Mouse (Mus musculus) bone marrow macrophage, adult 2 months (primary cell): ENCODE measurements around the gene Dcun1d5. TPM values are rescaled to one million over a fixed set of nuclear protein-coding genes. Genes with fewer than 3 reads are reported as not detected.
A peak's percentile ranks its signal among the peaks of the same experiment; 100 is the strongest.

Experiments
- H3K27ac ChIP-seq: 2 replicates; pipeline ENCODE4 v1.5.1; 2012; ENCODE audit warnings: low read depth, low read length; ENCODE audit not compliant: insufficient read depth
- H3K4me1 ChIP-seq: 2 replicates; pipeline ENCODE4 v1.6.1; 2012; ENCODE audit warnings: low read length; ENCODE audit not compliant: control insufficient read depth, insufficient read depth
- H3K4me3 ChIP-seq: 2 replicates; pipeline ENCODE4 v1.5.1; 2012; ENCODE audit warnings: mild to moderate bottlenecking, low read length, moderate library complexity; ENCODE audit not compliant: insufficient read depth
- CTCF ChIP-seq: IDR thresholded peaks from 2 replicates; pipeline ENCODE4 v1.5.1; 2012; ENCODE audit warnings: low read depth, mild to moderate bottlenecking, low read length, moderate library complexity
- POLR2A ChIP-seq: IDR thresholded peaks from 2 replicates; pipeline ENCODE4 v1.6.1; 2012; ENCODE audit warnings: mild to moderate bottlenecking, low read depth, low read length, borderline replicate concordance
- polyA plus RNA-seq: library from polyadenylated mRNA; stranded (reverse); fragments of >200 nt; gene quantifications from 2 replicates; pipeline ENCODE4 v1.2.4, GENCODE M21; 2012; ENCODE audit not compliant: missing spikeins, insufficient read depth, insufficient read length

Dcun1d5 gene
- polyA plus RNA-seq, 1 experiment: 73.3 TPM

DNA sequence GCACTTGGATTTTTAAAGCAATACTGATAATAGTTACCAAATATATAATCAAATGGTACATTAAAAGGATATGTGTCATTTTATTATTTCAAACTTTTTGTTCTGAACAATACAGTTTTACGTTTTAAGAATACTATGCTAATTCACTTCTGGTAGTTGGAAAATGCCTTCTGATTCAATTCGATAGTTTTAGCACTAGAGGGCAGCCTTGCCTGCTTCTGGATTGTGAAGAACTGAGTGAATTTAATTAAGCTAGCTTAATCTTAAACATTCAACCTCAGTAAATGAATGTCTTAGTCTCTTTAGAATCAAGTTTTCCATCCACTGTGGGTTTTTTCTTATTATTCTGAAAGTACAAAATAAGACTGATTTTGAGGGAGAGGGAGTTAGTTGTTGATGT lies 31.9 kb downstream of the Dcun1d5 start:
- Histone ChIP-seq H3K4me3 (no peak overlapping the region), H3K27ac (no peak overlapping the region), H3K4me1 (peaks cover 11% of the 10 kb centered on the region)
- TF ChIP-seq POLR2A: no peak
- TF ChIP-seq CTCF: no peak

DNA sequence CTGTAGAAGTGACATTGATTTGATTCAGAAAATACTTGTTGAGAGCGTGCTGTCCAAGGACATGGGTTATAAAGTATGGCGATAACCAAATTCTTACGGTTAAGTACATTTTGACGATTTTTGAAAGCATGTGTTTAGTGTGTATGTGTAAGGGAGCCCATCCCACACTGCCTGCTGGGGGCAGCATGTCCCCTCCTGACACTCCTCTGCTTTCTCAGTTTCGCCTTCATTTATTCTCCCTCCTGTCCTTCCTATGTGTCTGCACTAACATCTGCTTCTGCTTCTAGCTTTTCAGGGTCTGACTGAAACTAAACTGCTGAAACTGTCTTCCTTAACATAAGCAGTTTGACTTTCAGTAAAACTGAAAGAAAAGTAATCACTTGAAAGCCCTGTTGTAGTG lies 36.7 kb downstream of the Dcun1d5 start:
- TF ChIP-seq POLR2A: no peak
- no peak for TF ChIP-seq CTCF
- H3K4me3 ChIP-seq: 0 out of 2 replicates have a peak overlapping the region, but pooled peaks have one; percentile 2
- peak overlapping the region; percentile 48 for H3K27ac ChIP-seq
- H3K4me1 ChIP-seq: peaks cover 25% of the 10 kb centered on the region

- Histone ChIP-seq H3K4me1 (peaks cover 25% of the 10 kb centered on the region), H3K27ac (peak overlapping the region; percentile 32)
Observed at GRCm38 (mm10) chr9:7221460-7221859, 37.1 kb downstream of the Dcun1d5 start.

DNA sequence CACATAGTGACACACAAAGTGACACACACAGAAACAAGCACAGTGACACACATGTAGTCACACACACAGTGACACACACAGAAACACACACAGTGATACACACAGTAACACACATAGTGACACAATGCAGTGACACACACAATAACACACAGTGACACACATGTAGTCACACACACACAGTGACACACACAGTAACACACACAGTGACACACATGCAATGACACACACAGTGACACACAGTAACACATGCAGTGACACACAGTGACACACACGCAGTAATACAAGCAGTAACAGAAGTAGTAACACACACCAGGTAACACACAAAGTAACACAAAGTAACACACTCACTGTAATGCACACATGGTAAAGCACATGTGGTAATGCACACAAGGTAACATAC lies 54.3 kb downstream of the Dcun1d5 start:
- TF ChIP-seq CTCF (no peak), POLR2A (no peak)
- Histone ChIP-seq H3K4me3 (no peak overlapping the region), H3K4me1 (no peaks in the 10 kb centered on the region), H3K27ac (no peak overlapping the region)

More at GRCm38 (mm10) chr9:7221460-7221859, 37.1 kb downstream of the Dcun1d5 start:
- H3K4me3 ChIP-seq: no peak overlapping the region
- no peak for TF ChIP-seq CTCF

- H3K4me3 ChIP-seq: no peak overlapping the region
- H3K4me1 ChIP-seq: peaks cover 4% of the 10 kb centered on the region
- no peak overlapping the region for H3K27ac ChIP-seq
- TF ChIP-seq CTCF (no peak), POLR2A (no peak)
Observed at GRCm38 (mm10) chr9:7239967-7240366, 55.6 kb downstream of the Dcun1d5 start.

DNA sequence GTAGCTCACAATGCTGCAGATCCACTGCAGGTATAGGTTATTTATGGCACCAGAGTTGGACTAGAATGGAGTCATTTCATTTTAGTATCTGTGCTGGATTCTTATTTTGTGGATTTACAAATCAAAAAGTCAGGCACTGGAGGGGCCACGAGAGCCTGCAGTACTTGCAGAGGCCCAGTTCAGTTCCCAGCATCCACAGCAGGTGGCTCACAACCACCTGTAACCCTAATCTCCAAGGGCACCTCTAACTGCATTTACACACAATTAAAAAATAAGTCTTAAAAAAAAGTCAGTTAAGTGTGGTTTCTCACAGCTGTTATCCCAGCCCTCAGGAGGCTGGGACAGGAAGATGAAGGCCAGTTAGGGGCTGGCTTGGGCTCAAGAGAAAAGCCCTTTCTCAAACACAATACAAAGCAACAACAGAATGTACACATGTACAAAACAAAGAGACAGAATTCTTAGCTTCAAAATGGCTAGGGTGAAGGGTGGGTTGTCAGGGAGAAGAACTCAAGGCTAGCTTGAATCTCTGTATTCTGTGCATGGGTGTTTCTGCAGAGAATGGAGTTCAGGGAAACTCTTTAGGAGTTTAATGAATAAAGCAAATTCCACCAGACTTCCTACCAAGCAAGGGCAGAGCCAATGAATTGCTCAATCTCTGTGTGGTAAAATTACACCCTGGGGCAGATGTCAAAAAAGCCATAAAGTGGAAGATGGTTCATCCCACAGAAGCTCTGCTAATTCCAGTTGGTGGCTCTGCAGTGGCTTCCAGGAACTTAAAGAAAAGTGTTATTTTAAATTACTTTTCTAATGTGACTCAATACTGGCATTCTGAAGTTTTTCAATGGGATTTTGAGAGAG lies 68.7 kb downstream of the Dcun1d5 start:
- H3K4me1 ChIP-seq: peaks cover 18% of the 10 kb centered on the region
- no peak overlapping the region for H3K27ac ChIP-seq
- no peak overlapping the region for H3K4me3 ChIP-seq
- TF ChIP-seq POLR2A: no peak
- no peak for TF ChIP-seq CTCF

Other genes with a start within 250 kb of the Dcun1d5 start
- gene Dync2h1, start 74 bp upstream of the Dcun1d5 start, polyA plus RNA-seq: 1.0 and 1.7 TPM in 2 replicates
- 8.3 and 8.6 TPM in 2 replicates for gene Mmp13, start 88.0 kb downstream of the Dcun1d5 start, polyA plus RNA-seq
- gene Mmp12, start 159.9 kb downstream of the Dcun1d5 start, polyA plus RNA-seq: 77.1 and 84.2 TPM in 2 replicates
- not detected in 2 replicates for gene Mmp1b, start 203.5 kb downstream of the Dcun1d5 start, polyA plus RNA-seq